12 mouse cellular contexts compared by ENCODE assay signal in genomic region chr6:85017011-85017410, GRCm38 (mm10). TPM values are rescaled to one million over a fixed set of nuclear protein-coding genes. Genes with fewer than 3 reads are reported as not detected.
DNase-seq lines count a peak whose midpoint lies in the region; TF ChIP-seq lines count a peak whose summit lies in the region.
"Had no signal": no experiment of that assay in that cellular context is flagged by ENCODE, and none has a peak within 500 bp of the region (broad histone marks: within the 10 kb centered on the region; RNA-seq: fewer than 3 reads in every experiment).

No protein-coding gene starts in this region.

- no peaks in the 10 kb centered on the region for H3K79me2 ChIP-seq in MEL (ENCODE audit: control insufficient read depth, insufficient read depth, low read length, poor library complexity)

- peak; percentile 86 for TF ChIP-seq CTCF in layer of hippocampus, adult 2 months (conservative IDR thresholded peaks at IDR 0.05)
- peak; percentile 12 to 82 (median 17); a peak in 3 of 6 replicates for TF ChIP-seq CTCF in MEL (IDR thresholded peaks at IDR 0.05 in 2 of 3, conservative IDR thresholded peaks at IDR 0.05 in 1 of 3; ENCODE audit: control insufficient read depth in 1 of 3, insufficient read depth in 1 of 3, low read depth in 2 of 3, low read length in 3 of 3, poor library complexity in 1 of 3, severe bottlenecking in 1 of 3)

- TF ChIP-seq EP300 in MEL (IDR thresholded peaks at IDR 0.05; ENCODE audit: low read depth in 1 of 2, low read length in 2 of 2), result no peak

- H3K27me3 ChIP-seq in MEL (ENCODE audit: control insufficient read depth in 1 of 2, insufficient read depth in 2 of 2, low read length in 2 of 2), result no peaks in the 10 kb centered on the region
- H3K27me3 ChIP-seq: hindbrain, embryonic 12.5 days; midbrain, embryonic 12.5 days had no signal

- peaks cover 0 to 5% of the 10 kb centered on the region in 2 experiments; a peak in 2 of 4 replicates for H3K36me3 ChIP-seq in MEL (ENCODE audit: control insufficient read depth in 1 of 2, insufficient read depth in 2 of 2, low read length in 2 of 2)
- H3K36me3 ChIP-seq: hindbrain, embryonic 12.5 days; midbrain, embryonic 12.5 days had no signal

- no peak for TF ChIP-seq POLR2A in MEL (IDR thresholded peaks at IDR 0.05; ENCODE audit: control insufficient read depth in 1 of 2, insufficient read depth in 1 of 2, low read depth in 1 of 2, low read length in 2 of 2, poor library complexity in 1 of 2)

- DNase-seq in cerebellum, adult 9-10 months, result peak; percentile 43
- DNase-seq in cerebellum, postnatal 25 days, result no peak
- peak; percentile 15 to 37 for DNase-seq in layer of hippocampus, adult 2 months (ENCODE audit: low spot score in 2 of 2)
- no peak for DNase-seq in layer of hippocampus, adult 9-11 months
- peak; percentile 54 for DNase-seq in MEL (ENCODE audit: low read depth, low spot score)
- peak; percentile 30 for DNase-seq in fibroblast of lung, adult 2 months (ENCODE audit: low read depth)
- DNase-seq in testis, postnatal 14 days (ENCODE audit: low spot score), result no peak
- no peak for DNase-seq in urinary bladder, postnatal 10 days (ENCODE audit: low spot score)
- DNase-seq: cerebellum, adult 11 months; liver had no signal

- TF ChIP-seq RAD21 in MEL (IDR thresholded peaks at IDR 0.05; ENCODE audit: low read depth, low read length), result peak; percentile 92

- H3K9ac ChIP-seq in MEL (ENCODE audit: control insufficient read depth, low read depth, low read length, poor library complexity, severe bottlenecking), result no peak overlapping the region
- H3K9ac ChIP-seq: hindbrain, embryonic 12.5 days; midbrain, embryonic 12.5 days had no signal

- no peaks in the 10 kb centered on the region; a peak in 1 of 4 replicates for H3K4me1 ChIP-seq in MEL (ENCODE audit: control insufficient read depth in 1 of 2, insufficient read depth in 2 of 2, low read length in 2 of 2)
- H3K4me1 ChIP-seq: hindbrain, embryonic 12.5 days had no signal

- no peak overlapping the region for H3K27ac ChIP-seq in layer of hippocampus, adult 2 months
- no peak overlapping the region for H3K27ac ChIP-seq in MEL (ENCODE audit: control insufficient read depth, low read depth, low read length)
- H3K27ac ChIP-seq: hindbrain, embryonic 12.5 days; midbrain, embryonic 12.5 days had no signal

- H3K4me3 ChIP-seq in layer of hippocampus, adult 2 months, result no peak overlapping the region
- H3K4me3 ChIP-seq in MEL (ENCODE audit: control insufficient read depth in 1 of 2, insufficient read depth in 1 of 2, low read depth in 2 of 2, low read length in 2 of 2), result no peak overlapping the region
- H3K4me3 ChIP-seq: hindbrain, embryonic 12.5 days; midbrain, embryonic 12.5 days had no signal

- H3K9me3 ChIP-seq in MEL (replicated peaks; ENCODE audit: insufficient read depth, low read length), result no peaks in the 10 kb centered on the region
- H3K9me3 ChIP-seq: hindbrain, embryonic 12.5 days; midbrain, embryonic 12.5 days had no signal

TF ChIP-seq in MEL, 35 proteins besides CTCF, POLR2A, EP300 and RAD21:
- TF ChIP-seq GATA1 (IDR thresholded peaks at IDR 0.05; ENCODE audit: low read depth, low read length) (no peak), NRF1 (IDR thresholded peaks at IDR 0.05; ENCODE audit: insufficient read depth, low read depth, low read length, poor library complexity, severe bottlenecking) (no peak), SMC3 (IDR thresholded peaks at IDR 0.05; ENCODE audit: low read depth, low read length) (peak; percentile 70), MAZ (IDR thresholded peaks at IDR 0.05; ENCODE audit: low read depth, low read length) (no peak), KAT2A (conservative IDR thresholded peaks at IDR 0.05; ENCODE audit: low read depth, low read length) (no peak), ZC3H11A (IDR thresholded peaks at IDR 0.05; ENCODE audit: low read depth, low read length) (peak; percentile 64), MXI1 (IDR thresholded peaks at IDR 0.05; ENCODE audit: low read depth, low read length) (no peak), TCF12 (IDR thresholded peaks at IDR 0.05; ENCODE audit: low read depth, low read length) (no peak)
TF ChIP-seq in MEL: peak in this region for 2.

RNA-seq across cellular contexts. Expression of gene Exoc6b, which starts 52.3 kb away (rescaled TPM):
- 100 to 1,000 TPM; 130 to 134 TPM for total RNA-seq in layer of hippocampus, adult 2 months (2021)
- total RNA-seq in MEL (2012; rRNA removed), result 3.3 and 3.4 TPM in 2 replicates
- polyA plus RNA-seq in MEL (2012; ENCODE audit: insufficient read depth in 1 of 2, insufficient read length in 2 of 2, low read depth in 1 of 2, low replicate concordance in 2 of 2, missing spikeins in 1 of 2), result 1 to 10 TPM in 1 of 2 experiments, not detected in 1; 6.5 TPM

Comparison
In these comparisons a context has a peak if more than half of its experiments do, and no peak if none do; other contexts are left out.
1. DNase-seq: peak in cerebellum, adult 9-10 months (single experiment), layer of hippocampus, adult 2 months (2 of 2), MEL (single experiment) and fibroblast of lung, adult 2 months (single experiment); none in cerebellum, postnatal 25 days (0 of 2), layer of hippocampus, adult 9-11 months (single experiment), testis, postnatal 14 days (single experiment) and urinary bladder, postnatal 10 days (single experiment).
2. RNA of gene Exoc6b, which starts 52.3 kb away (total RNA-seq): 130 to 134 TPM in layer of hippocampus, adult 2 months; 3.3 to 3.4 TPM in MEL; every median in the first group is over 10 times any median in the second.